In the genomic region with DNA sequence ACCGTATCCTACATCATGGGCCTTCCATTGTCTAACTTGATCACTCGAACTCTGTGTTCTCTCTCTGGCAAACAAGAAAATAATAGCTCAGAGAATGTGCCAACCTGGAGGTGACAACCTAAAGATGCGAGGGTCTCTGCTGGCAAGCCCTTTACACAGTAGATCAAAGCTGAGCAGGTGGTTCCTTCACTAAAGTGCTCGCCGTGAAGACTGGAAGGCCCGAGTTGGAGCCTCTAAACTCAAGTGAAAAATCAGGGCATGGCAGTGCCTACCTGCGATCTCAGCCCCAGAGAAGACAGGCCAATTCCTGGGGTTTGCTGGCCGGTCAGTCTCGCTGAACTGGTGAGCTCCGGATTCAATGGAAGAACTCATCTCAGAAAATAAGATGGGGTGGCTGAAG, we compare ENCODE assay signal across 1 mouse cellular context.
TF ChIP-seq lines count a peak whose summit lies in the region.

No protein-coding gene starts in this region.

TF ChIP-seq in MEL, 35 proteins besides CTCF, POLR2A, EP300 and RAD21:
- TF ChIP-seq USF2 (IDR thresholded peaks at IDR 0.05; ENCODE audit: borderline replicate concordance in 1 of 2, insufficient read depth in 1 of 2, low read depth in 1 of 2, low read length in 2 of 2) (no peak), NRF1 (IDR thresholded peaks at IDR 0.05; ENCODE audit: insufficient read depth, low read depth, low read length, poor library complexity, severe bottlenecking) (no peak), ZC3H11A (IDR thresholded peaks at IDR 0.05; ENCODE audit: low read depth, low read length) (no peak), MAFK (IDR thresholded peaks at IDR 0.05; ENCODE audit: borderline replicate concordance, low read depth, low read length) (no peak), RCOR1 (IDR thresholded peaks at IDR 0.05; ENCODE audit: low read depth, low read length) (no peak), NELFE (IDR thresholded peaks at IDR 0.05; ENCODE audit: low read depth, low read length) (no peak), MAZ (IDR thresholded peaks at IDR 0.05; ENCODE audit: low read depth, low read length) (no peak), POLR2AphosphoS2 (IDR thresholded peaks at IDR 0.05; ENCODE audit: low read length) (no peak), CHD2 (IDR thresholded peaks at IDR 0.05; ENCODE audit: low read length) (no peak), MXI1 (IDR thresholded peaks at IDR 0.05; ENCODE audit: low read depth, low read length) (no peak), TBP (IDR thresholded peaks at IDR 0.05; ENCODE audit: low read depth, low read length) (no peak), TAL1 (IDR thresholded peaks at IDR 0.05; ENCODE audit: low read length) (no peak), CHD1 (IDR thresholded peaks at IDR 0.05; ENCODE audit: low read depth, low read length) (no peak), ELF1 (IDR thresholded peaks at IDR 0.05; ENCODE audit: low read depth, low read length) (no peak), ZNF384 (IDR thresholded peaks at IDR 0.05; ENCODE audit: low read depth, low read length) (no peak), USF1 (IDR thresholded peaks at IDR 0.05; ENCODE audit: low read depth, low read length) (no peak), ZMIZ1 (IDR thresholded peaks at IDR 0.05; ENCODE audit: low read depth, low read length) (no peak), MAX (IDR thresholded peaks at IDR 0.05; ENCODE audit: low read length) (no peak)
